Mouse (Mus musculus) lung, embryonic 14.5 days (tissue): ENCODE data around the gene Slc39a3. TPM values are rescaled to one million over a fixed set of nuclear protein-coding genes. Genes with fewer than 3 reads are reported as not detected.
"Not testable (repeated sequence)": the region's sequence is repeated elsewhere in the genome, so short reads cannot be mapped to it uniquely, and the experiment has no call there.

Experiments used
- ATAC-seq: fragments of 200-750 bp; cut with Nextera tagmentation; 2 replicates; pipeline ENCODE4 v1.8.0; 2017; ENCODE audit warnings: mild to moderate bottlenecking, moderate TSS enrichment, moderate library complexity; ENCODE audit not compliant: insufficient read depth
- DNase-seq: peaks from one replicate; pipeline ENCODE4 v3.0.0-alpha.2; 2015
- H3K27ac ChIP-seq: fragments of 300-500 bp; sonication (generic); 2 replicates; pipeline ENCODE4 v1.5.1; 2014; ENCODE audit warnings: low read depth, mild to moderate bottlenecking, moderate library complexity
- H3K27me3 ChIP-seq: fragments of 300-500 bp; sonication (generic); 2 replicates; pipeline ENCODE4 v1.6.1; 2014; ENCODE audit warnings: low read length, control low read depth; ENCODE audit not compliant: insufficient read depth
- H3K36me3 ChIP-seq: fragments of 300-500 bp; sonication (generic); 2 replicates; pipeline ENCODE4 v1.6.1; 2014; ENCODE audit warnings: control low read depth; ENCODE audit not compliant: insufficient read depth
- H3K4me1 ChIP-seq: fragments of 300-500 bp; sonication (generic); 2 replicates; pipeline ENCODE4 v1.6.1; 2014; ENCODE audit warnings: antibody characterized with exemption, control low read depth; ENCODE audit not compliant: insufficient read depth
- H3K4me2 ChIP-seq: fragments of 300-500 bp; sonication (generic); 2 replicates; pipeline ENCODE4 v1.6.1; 2014; ENCODE audit warnings: mild to moderate bottlenecking
- H3K4me3 ChIP-seq: fragments of 300-500 bp; sonication (generic); 2 replicates; pipeline ENCODE4 v1.5.1; 2014; ENCODE audit warnings: low read depth, low read length
- H3K9ac ChIP-seq: fragments of 300-500 bp; sonication (generic); 2 replicates; pipeline ENCODE4 v1.6.1; 2014
- H3K9me3 ChIP-seq: fragments of 300-500 bp; sonication (generic); 2 replicates; pipeline ENCODE4 v1.6.1; 2016; ENCODE audit warnings: low read depth, low read length, control low read depth
- CTCF ChIP-seq: IDR thresholded peaks from 2 replicates; pipeline ENCODE4 v1.5.1; 2016; ENCODE audit warnings: antibody characterized with exemption, low read depth
- WGBS: fragments of 180-500 bp; shearing (Covaris S2); extraction: QIAGEN DNeasy Blood & Tissue Kit; methylation state at CpG from one replicate; pipeline ENCODE4 v1.1.7; 2014; 5-methylcytosine and 5-hydroxymethylcytosine counted together
- polyA plus RNA-seq: library from polyadenylated mRNA; unstranded; fragments of >200 nt; fragmentation: Nextera tagmentation; extraction: Ambion mirVana; gene quantifications from 2 replicates; pipeline ENCODE4 v1.2.1, GENCODE M21; 2014

The Slc39a3 gene
- polyA plus RNA-seq, 1 experiment from 2014 or later = 15.2 TPM

- peaks cover 3% of the 10 kb centered on the region; the same call in 1 of the 2 replicates for H3K4me1 ChIP-seq
- WGBS = 80% methylated on average over 6 of the region's 6 CpGs
- H3K36me3 ChIP-seq = peaks cover 10% of the 10 kb centered on the region; the same call in 1 of the 2 replicates
- H3K27ac ChIP-seq = no peak overlapping the region
- H3K4me3 ChIP-seq = peak overlapping the region; percentile 70; the same call in 1 of the 2 replicates
- H3K9ac ChIP-seq = peak overlapping the region; percentile 73
- no peak for DNase-seq
- ATAC-seq = no peak
- no peaks in the 10 kb centered on the region for H3K9me3 ChIP-seq
- no peaks in the 10 kb centered on the region for H3K27me3 ChIP-seq
- TF ChIP-seq CTCF = no peak
- peak overlapping the region; percentile 76 for H3K4me2 ChIP-seq
Observed at GRCm38 (mm10) chr10:81058896-81059295, 21.7 kb upstream of the Slc39a3 start.

GRCm38 (mm10) chr10:81057406-81058130, 20.3 kb upstream of the Slc39a3 start:
- no peak for ATAC-seq

GRCm38 (mm10) chr10:81055802-81056340, 18.6 kb upstream of the Slc39a3 start:
- not testable (repeated sequence) for H3K9ac ChIP-seq, H3K4me2 ChIP-seq, H3K9me3 ChIP-seq, DNase-seq, H3K4me1 ChIP-seq, H3K27ac ChIP-seq, H3K4me3 ChIP-seq, H3K27me3 ChIP-seq, ATAC-seq
- WGBS = 76% methylated on average over 11 of the region's 11 CpGs
- H3K36me3 ChIP-seq = peaks cover 27% of the 10 kb centered on the region

More at GRCm38 (mm10) chr10:81057406-81058130, 20.3 kb upstream of the Slc39a3 start:
- Histone ChIP-seq H3K9me3 (no peaks in the 10 kb centered on the region), H3K36me3 (peaks cover 10% of the 10 kb centered on the region; the same call in 1 of the 2 replicates), H3K9ac (no peak overlapping the region), H3K4me2 (no peak overlapping the region), H3K27ac (no peak overlapping the region), H3K4me3 (no peak overlapping the region), H3K27me3 (no peaks in the 10 kb centered on the region), H3K4me1 (peaks cover 3% of the 10 kb centered on the region; the same call in 1 of the 2 replicates)
- DNase-seq = no peak
- 91% methylated on average over 23 of the region's 23 CpGs for WGBS
- TF ChIP-seq CTCF = no peak

- H3K9ac ChIP-seq = no peak overlapping the region
- H3K4me3 ChIP-seq = no peak overlapping the region
- TF ChIP-seq CTCF = no peak
- H3K27ac ChIP-seq = no peak overlapping the region
- H3K4me2 ChIP-seq = no peak overlapping the region
- DNase-seq (no peak), ATAC-seq (no peak)
- H3K36me3 ChIP-seq = peaks cover 34% of the 10 kb centered on the region
- WGBS = 81% methylated on average over 6 of the region's 6 CpGs
- no peaks in the 10 kb centered on the region for H3K27me3 ChIP-seq
- H3K4me1 ChIP-seq = peaks cover 3% of the 10 kb centered on the region; the same call in 1 of the 2 replicates
- no peaks in the 10 kb centered on the region for H3K9me3 ChIP-seq
Observed at GRCm38 (mm10) chr10:81055169-81055568, 17.9 kb upstream of the Slc39a3 start.

GRCm38 (mm10) chr10:81052577-81052976, 15.4 kb upstream of the Slc39a3 start:
- 84% methylated on average over 5 of the region's 5 CpGs for WGBS
- H3K4me2 ChIP-seq = no peak overlapping the region

GRCm38 (mm10) chr10:81051133-81051532, 13.9 kb upstream of the Slc39a3 start:
- no peak overlapping the region for H3K27ac ChIP-seq
- no peaks in the 10 kb centered on the region for H3K4me1 ChIP-seq
- H3K4me2 ChIP-seq = no peak overlapping the region
- no peak for ATAC-seq
- TF ChIP-seq CTCF = no peak
- no peak overlapping the region for H3K4me3 ChIP-seq
- H3K36me3 ChIP-seq = peaks cover 75% of the 10 kb centered on the region
- H3K27me3 ChIP-seq = no peaks in the 10 kb centered on the region
- WGBS = 88% methylated on average over 6 of the region's 6 CpGs
- H3K9ac ChIP-seq = no peak overlapping the region
- no peak for DNase-seq
- no peaks in the 10 kb centered on the region for H3K9me3 ChIP-seq

More at GRCm38 (mm10) chr10:81052577-81052976, 15.4 kb upstream of the Slc39a3 start:
- Histone ChIP-seq H3K9ac (no peak overlapping the region), H3K27ac (no peak overlapping the region), H3K4me1 (no peaks in the 10 kb centered on the region), H3K4me3 (no peak overlapping the region), H3K9me3 (no peaks in the 10 kb centered on the region), H3K27me3 (no peaks in the 10 kb centered on the region), H3K36me3 (peaks cover 60% of the 10 kb centered on the region)
- ATAC-seq (no peak), DNase-seq (no peak)
- TF ChIP-seq CTCF = no peak

- Histone ChIP-seq H3K4me1 (no peaks in the 10 kb centered on the region), H3K9ac (no peak overlapping the region), H3K27ac (no peak overlapping the region), H3K36me3 (peaks cover 80% of the 10 kb centered on the region), H3K4me3 (no peak overlapping the region), H3K9me3 (no peaks in the 10 kb centered on the region), H3K4me2 (no peak overlapping the region), H3K27me3 (no peaks in the 10 kb centered on the region)
- TF ChIP-seq CTCF = peak; percentile 45
- 82% methylated on average over 4 of the region's 4 CpGs for WGBS
- ATAC-seq (no peak), DNase-seq (peak; percentile 48)
Observed at GRCm38 (mm10) chr10:81050645-81051044, 13.4 kb upstream of the Slc39a3 start.

GRCm38 (mm10) chr10:81045246-81045645, 8.0 kb upstream of the Slc39a3 start:
- not testable (repeated sequence) for H3K4me2 ChIP-seq, H3K27me3 ChIP-seq, H3K4me1 ChIP-seq, H3K9ac ChIP-seq, H3K27ac ChIP-seq, H3K9me3 ChIP-seq, ATAC-seq, H3K4me3 ChIP-seq, DNase-seq
- WGBS = 90% methylated on average over 14 of the region's 14 CpGs
- peaks cover 77% of the 10 kb centered on the region for H3K36me3 ChIP-seq
